Mouse (Mus musculus) limb, embryonic 12.5 days (tissue): ENCODE results near the gene Man1b1. TPM values are rescaled to one million over a fixed set of nuclear protein-coding genes. Genes with fewer than 3 reads are reported as not detected.

Source experiments
- ATAC-seq: fragments of 200-750 bp; cut with Nextera tagmentation; 2 replicates; pipeline ENCODE4 v1.8.0; 2017; ENCODE audit warnings: low read depth, moderate TSS enrichment; ENCODE audit not compliant: insufficient number of reproducible peaks, insufficient read depth, low FRiP score, low TSS enrichment
- H3K27ac ChIP-seq: fragments of 300-500 bp; sonication (generic); 2 replicates; pipeline ENCODE4 v1.5.1; 2016; ENCODE audit warnings: mild to moderate bottlenecking, moderate library complexity
- H3K27me3 ChIP-seq: fragments of 300-500 bp; sonication (generic); 2 replicates; pipeline ENCODE4 v1.6.1; 2016; ENCODE audit warnings: mild to moderate bottlenecking, moderate library complexity
- H3K36me3 ChIP-seq: fragments of 300-500 bp; sonication (generic); 2 replicates; pipeline ENCODE4 v1.6.1; 2016; ENCODE audit warnings: mild to moderate bottlenecking, moderate library complexity
- H3K4me1 ChIP-seq: fragments of 300-500 bp; sonication (generic); replicated peaks from 2 replicates; pipeline ENCODE4 v1.6.1; 2016
- H3K4me2 ChIP-seq: fragments of 300-500 bp; sonication (generic); 2 replicates; pipeline ENCODE4 v1.6.1; 2016; ENCODE audit warnings: mild to moderate bottlenecking, moderate library complexity
- H3K4me3 ChIP-seq: fragments of 300-500 bp; sonication (generic); replicated peaks from 2 replicates; pipeline ENCODE4 v1.5.1; 2016; ENCODE audit warnings: mild to moderate bottlenecking
- H3K9ac ChIP-seq: fragments of 300-500 bp; sonication (generic); replicated peaks from 2 replicates; pipeline ENCODE4 v1.6.1; 2016; ENCODE audit warnings: mild to moderate bottlenecking, moderate library complexity
- H3K9me3 ChIP-seq: fragments of 300-500 bp; sonication (generic); 2 replicates; pipeline ENCODE4 v1.6.1; 2016; ENCODE audit warnings: mild to moderate bottlenecking, moderate library complexity
- WGBS: fragments of 180-500 bp; shearing (Covaris S2); methylation state at CpG from one replicate; pipeline ENCODE4 v1.1.7; 2016; 5-methylcytosine and 5-hydroxymethylcytosine counted together
- polyA plus RNA-seq: library from polyadenylated mRNA; unstranded; fragments of >200 nt; fragmentation: Nextera tagmentation; extraction: Ambion mirVana; gene quantifications from 2 replicates; pipeline ENCODE4 v1.2.1, GENCODE M21; 2016

Gene Man1b1
- polyA plus RNA-seq, 1 experiment from 2014 or later, result 58.9 TPM

GRCm38 (mm10) chr2:25291184-25292053 is 40.7 kb upstream of the Man1b1 start:
- 4% methylated on average over 32 of the region's 32 CpGs for whole genome bisulfite sequencing
- H3K9me3 ChIP-seq, result no peaks in the 10 kb centered on the region
- H3K4me2 ChIP-seq, result peak overlapping the region; percentile 53
- no peak overlapping the region for H3K27ac ChIP-seq
- H3K27me3 ChIP-seq, result peaks cover 100% of the 10 kb centered on the region
- 0 out of 2 replicates have a peak overlapping the region, but pooled peaks have one; percentile 46 for H3K9ac ChIP-seq
- H3K4me1 ChIP-seq, result peaks cover 17% of the 10 kb centered on the region; the same call in 1 of the 2 replicates
- ATAC-seq, result no peak
- H3K36me3 ChIP-seq, result peaks cover under 1% of the 10 kb centered on the region; the same call in 1 of the 2 replicates
- H3K4me3 ChIP-seq, result peak overlapping the region; percentile 31

- peaks cover 17% of the 10 kb centered on the region; the same call in 1 of the 2 replicates for H3K4me1 ChIP-seq
- ATAC-seq, result no peak
- peak overlapping the region; percentile 46; the same call in 1 of the 2 replicates for H3K9ac ChIP-seq
Measured at GRCm38 (mm10) chr2:25292054-25292544, 40.0 kb upstream of the Man1b1 start.

GRCm38 (mm10) chr2:25292856-25293255 is 39.3 kb upstream of the Man1b1 start:
- H3K27ac ChIP-seq, result no peak overlapping the region
- no peak for ATAC-seq
- H3K9ac ChIP-seq, result no peak overlapping the region
- peaks cover 17% of the 10 kb centered on the region; the same call in 1 of the 2 replicates for H3K4me1 ChIP-seq
- peaks cover 100% of the 10 kb centered on the region for H3K27me3 ChIP-seq
- no peaks in the 10 kb centered on the region for H3K36me3 ChIP-seq
- 0% methylated on average over 1 of the region's 1 CpGs for WGBS
- no peak overlapping the region for H3K4me2 ChIP-seq
- H3K4me3 ChIP-seq, result no peak overlapping the region
- H3K9me3 ChIP-seq, result no peaks in the 10 kb centered on the region

More at GRCm38 (mm10) chr2:25292054-25292544, 40.0 kb upstream of the Man1b1 start:
- Histone ChIP-seq H3K36me3 (no peaks in the 10 kb centered on the region), H3K4me2 (peak overlapping the region; percentile 53), H3K27me3 (peaks cover 100% of the 10 kb centered on the region), H3K9me3 (no peaks in the 10 kb centered on the region), H3K4me3 (peak overlapping the region; percentile 31), H3K27ac (no peak overlapping the region)
- WGBS, result 9% methylated on average over 36 of the region's 43 CpGs

- H3K4me1 ChIP-seq, result peaks cover 17% of the 10 kb centered on the region; the same call in 1 of the 2 replicates
- WGBS, result 68% methylated on average over 9 of the region's 9 CpGs
- no peak overlapping the region for H3K4me2 ChIP-seq
- no peak overlapping the region for H3K9ac ChIP-seq
- H3K27me3 ChIP-seq, result peaks cover 99% of the 10 kb centered on the region
- no peak overlapping the region for H3K27ac ChIP-seq
- H3K9me3 ChIP-seq, result no peaks in the 10 kb centered on the region
- no peak overlapping the region for H3K4me3 ChIP-seq
- no peaks in the 10 kb centered on the region for H3K36me3 ChIP-seq
- ATAC-seq, result no peak
Measured at GRCm38 (mm10) chr2:25293706-25294105, 38.4 kb upstream of the Man1b1 start.

GRCm38 (mm10) chr2:25297093-25297492 is 35.0 kb upstream of the Man1b1 start:
- no peak for ATAC-seq
- no peak overlapping the region for H3K9ac ChIP-seq
- no peak overlapping the region for H3K4me2 ChIP-seq
- H3K27me3 ChIP-seq, result peaks cover 66% of the 10 kb centered on the region
- H3K4me3 ChIP-seq, result no peak overlapping the region
- H3K36me3 ChIP-seq, result no peaks in the 10 kb centered on the region
- no peaks in the 10 kb centered on the region for H3K9me3 ChIP-seq
- H3K27ac ChIP-seq, result no peak overlapping the region
- WGBS, result 70% methylated on average over 8 of the region's 8 CpGs
- peaks cover 5% of the 10 kb centered on the region; the same call in 1 of the 2 replicates for H3K4me1 ChIP-seq

- H3K27ac ChIP-seq, result no peak overlapping the region
- peaks cover 60% of the 10 kb centered on the region for H3K27me3 ChIP-seq
- ATAC-seq, result no peak
- H3K4me1 ChIP-seq, result no peaks in the 10 kb centered on the region
- WGBS, result 81% methylated on average over 10 of the region's 10 CpGs
- H3K4me2 ChIP-seq, result no peak overlapping the region
- H3K4me3 ChIP-seq, result no peak overlapping the region
- H3K9ac ChIP-seq, result no peak overlapping the region
- no peaks in the 10 kb centered on the region for H3K9me3 ChIP-seq
- H3K36me3 ChIP-seq, result no peaks in the 10 kb centered on the region
Measured at GRCm38 (mm10) chr2:25298046-25298445, 34.1 kb upstream of the Man1b1 start.

GRCm38 (mm10) chr2:25303452-25303851 is 28.7 kb upstream of the Man1b1 start:
- WGBS, result 61% methylated on average over 3 of the region's 3 CpGs
- no peak for ATAC-seq
- no peak overlapping the region for H3K4me2 ChIP-seq
- no peak overlapping the region for H3K4me3 ChIP-seq
- no peak overlapping the region for H3K9ac ChIP-seq
- no peaks in the 10 kb centered on the region for H3K9me3 ChIP-seq
- H3K27ac ChIP-seq, result no peak overlapping the region
- H3K4me1 ChIP-seq, result 0 out of 2 replicates have a peak, but pooled peaks cover 6% of the 10 kb centered on the region
- H3K27me3 ChIP-seq, result peaks cover 59% of the 10 kb centered on the region
- H3K36me3 ChIP-seq, result no peaks in the 10 kb centered on the region

GRCm38 (mm10) chr2:25303931-25304656 is 28.0 kb upstream of the Man1b1 start:
- no peak overlapping the region for H3K9ac ChIP-seq
- peak overlapping the region; percentile 85 for H3K4me2 ChIP-seq
- ATAC-seq, result no peak
- H3K9me3 ChIP-seq, result no peaks in the 10 kb centered on the region
- H3K36me3 ChIP-seq, result no peaks in the 10 kb centered on the region
- H3K4me3 ChIP-seq, result peak overlapping the region; percentile 45
- 72% methylated on average over 7 of the region's 7 CpGs for WGBS
- no peak overlapping the region for H3K27ac ChIP-seq
- 0 out of 2 replicates have a peak, but pooled peaks cover 6% of the 10 kb centered on the region for H3K4me1 ChIP-seq
- H3K27me3 ChIP-seq, result peaks cover 63% of the 10 kb centered on the region

- peaks cover 70% of the 10 kb centered on the region for H3K27me3 ChIP-seq
- peak overlapping the region; percentile 51 for H3K9ac ChIP-seq
- no peaks in the 10 kb centered on the region for H3K9me3 ChIP-seq
- peak overlapping the region; percentile 45 for H3K4me3 ChIP-seq
- peak overlapping the region; percentile 85 for H3K4me2 ChIP-seq
- ATAC-seq, result peak; percentile 58
- 0 out of 2 replicates have a peak, but pooled peaks cover 6% of the 10 kb centered on the region for H3K4me1 ChIP-seq
- H3K36me3 ChIP-seq, result no peaks in the 10 kb centered on the region
- no peak overlapping the region for H3K27ac ChIP-seq
- WGBS, result 3% methylated on average over 37 of the region's 45 CpGs
Measured at GRCm38 (mm10) chr2:25304657-25305541, 27.2 kb upstream of the Man1b1 start.

GRCm38 (mm10) chr2:25305587-25306359 is 26.4 kb upstream of the Man1b1 start:
- Histone ChIP-seq H3K4me2 (peak overlapping the region; percentile 85), H3K4me1 (0 out of 2 replicates have a peak, but pooled peaks cover 6% of the 10 kb centered on the region), H3K36me3 (no peaks in the 10 kb centered on the region), H3K27ac (no peak overlapping the region), H3K9ac (peak overlapping the region; percentile 51; the same call in 1 of the 2 replicates), H3K4me3 (peak overlapping the region; percentile 45), H3K9me3 (no peaks in the 10 kb centered on the region), H3K27me3 (peaks cover 79% of the 10 kb centered on the region)
- 48% methylated on average over 14 of the region's 14 CpGs for WGBS
- peak; percentile 32; the same call in 1 of the 2 replicates for ATAC-seq
